Mouse (Mus musculus) heart, embryonic 12.5 days (tissue): ENCODE results near the gene Smarcd3. TPM values are rescaled to one million over a fixed set of nuclear protein-coding genes. Genes with fewer than 3 reads are reported as not detected.

Experiments
- ATAC-seq: fragments of 200-750 bp; cut with Nextera tagmentation; 2 replicates; pipeline ENCODE4 v1.8.0; 2017; ENCODE audit warnings: moderate TSS enrichment, moderate library complexity; ENCODE audit not compliant: insufficient number of reproducible peaks, low FRiP score
- H3K27ac ChIP-seq: fragments of 300-500 bp; sonication (generic); 2 replicates; pipeline ENCODE4 v1.5.1; 2016; ENCODE audit warnings: mild to moderate bottlenecking, moderate library complexity; ENCODE audit not compliant: poor library complexity, severe bottlenecking
- H3K27me3 ChIP-seq: fragments of 300-500 bp; sonication (generic); replicated peaks from 2 replicates; pipeline ENCODE4 v1.6.1; 2016; ENCODE audit warnings: mild to moderate bottlenecking, moderate library complexity
- H3K36me3 ChIP-seq: fragments of 300-500 bp; sonication (generic); 2 replicates; pipeline ENCODE4 v1.6.1; 2016; ENCODE audit warnings: mild to moderate bottlenecking, moderate library complexity
- H3K4me1 ChIP-seq: fragments of 300-500 bp; sonication (generic); replicated peaks from 2 replicates; pipeline ENCODE4 v1.6.1; 2016; ENCODE audit warnings: mild to moderate bottlenecking
- H3K4me2 ChIP-seq: fragments of 300-500 bp; sonication (generic); 2 replicates; pipeline ENCODE4 v1.6.1; 2016; ENCODE audit warnings: mild to moderate bottlenecking, moderate library complexity
- H3K4me3 ChIP-seq: fragments of 300-500 bp; sonication (generic); 2 replicates; pipeline ENCODE4 v1.5.1; 2016; ENCODE audit warnings: mild to moderate bottlenecking
- H3K9ac ChIP-seq: fragments of 300-500 bp; sonication (generic); 2 replicates; pipeline ENCODE4 v1.6.1; 2016; ENCODE audit warnings: mild to moderate bottlenecking, moderate library complexity
- H3K9me3 ChIP-seq: fragments of 300-500 bp; sonication (generic); replicated peaks from 2 replicates; pipeline ENCODE4 v1.6.1; 2016; ENCODE audit warnings: mild to moderate bottlenecking, moderate library complexity
- WGBS: fragments of 180-500 bp; shearing (Covaris S2); methylation state at CpG from one replicate; pipeline ENCODE4 v1.1.7; 2016; 5-methylcytosine and 5-hydroxymethylcytosine counted together
- polyA plus RNA-seq: library from polyadenylated mRNA; unstranded; fragments of >200 nt; fragmentation: Nextera tagmentation; extraction: Ambion mirVana; gene quantifications from 2 replicates; pipeline ENCODE4 v1.2.1, GENCODE M21; 2016

Gene Smarcd3
- polyA plus RNA-seq, 1 experiment from 2014 or later: 86.4 TPM

- H3K36me3 ChIP-seq: no peaks in the 10 kb centered on the region
- H3K9ac ChIP-seq: no peak overlapping the region
- 67% methylated on average over 8 of the region's 8 CpGs for WGBS
- no peak overlapping the region for H3K4me3 ChIP-seq
- H3K4me1 ChIP-seq: peaks cover 11% of the 10 kb centered on the region; the same call in 1 of the 2 replicates
- no peak overlapping the region for H3K27ac ChIP-seq
- no peaks in the 10 kb centered on the region for H3K9me3 ChIP-seq
- peaks cover 52% of the 10 kb centered on the region for H3K27me3 ChIP-seq
- ATAC-seq: no peak
- H3K4me2 ChIP-seq: no peak overlapping the region
Observed at GRCm38 (mm10) chr5:24620116-24620515, 4.1 kb downstream of the Smarcd3 start.

- H3K9ac ChIP-seq: no peak overlapping the region
- H3K27me3 ChIP-seq: peaks cover 51% of the 10 kb centered on the region
- peaks cover 3% of the 10 kb centered on the region; the same call in 1 of the 2 replicates for H3K4me1 ChIP-seq
- H3K4me2 ChIP-seq: no peak overlapping the region
- no peak overlapping the region for H3K27ac ChIP-seq
- H3K4me3 ChIP-seq: no peak overlapping the region
- ATAC-seq: no peak
- H3K36me3 ChIP-seq: no peaks in the 10 kb centered on the region
- H3K9me3 ChIP-seq: no peaks in the 10 kb centered on the region
- 78% methylated on average over 3 of the region's 3 CpGs for WGBS
Observed at GRCm38 (mm10) chr5:24618921-24619320, 5.3 kb downstream of the Smarcd3 start.

GRCm38 (mm10) chr5:24615097-24615496, 9.1 kb downstream of the Smarcd3 start:
- Histone ChIP-seq H3K4me3 (no peak overlapping the region), H3K36me3 (no peaks in the 10 kb centered on the region)
- 52% methylated on average over 6 of the region's 6 CpGs for WGBS

GRCm38 (mm10) chr5:24612302-24612649, 11.9 kb downstream of the Smarcd3 start:
- 0 out of 2 replicates have a peak, but pooled peaks have one; percentile 37 for ATAC-seq
- 75% methylated on average over 5 of the region's 5 CpGs for WGBS
- Histone ChIP-seq H3K9me3 (no peaks in the 10 kb centered on the region), H3K27me3 (peaks cover 4% of the 10 kb centered on the region; the same call in 1 of the 2 replicates), H3K9ac (no peak overlapping the region), H3K4me2 (no peak overlapping the region), H3K4me3 (no peak overlapping the region), H3K27ac (no peak overlapping the region), H3K4me1 (peaks cover 31% of the 10 kb centered on the region), H3K36me3 (no peaks in the 10 kb centered on the region)

More at GRCm38 (mm10) chr5:24615097-24615496, 9.1 kb downstream of the Smarcd3 start:
- no peaks in the 10 kb centered on the region for H3K9me3 ChIP-seq
- peaks cover 14% of the 10 kb centered on the region for H3K4me1 ChIP-seq
- peaks cover 12% of the 10 kb centered on the region; the same call in 1 of the 2 replicates for H3K27me3 ChIP-seq
- H3K4me2 ChIP-seq: no peak overlapping the region
- H3K27ac ChIP-seq: no peak overlapping the region
- ATAC-seq: no peak
- no peak overlapping the region for H3K9ac ChIP-seq

- ATAC-seq: 0 out of 2 replicates have a peak, but pooled peaks have one; percentile 15
- Histone ChIP-seq H3K4me3 (no peak overlapping the region), H3K36me3 (no peaks in the 10 kb centered on the region), H3K4me2 (no peak overlapping the region), H3K27me3 (peaks cover 7% of the 10 kb centered on the region; the same call in 1 of the 2 replicates), H3K27ac (no peak overlapping the region), H3K9me3 (no peaks in the 10 kb centered on the region), H3K9ac (no peak overlapping the region), H3K4me1 (peaks cover 34% of the 10 kb centered on the region)
- WGBS: 56% methylated on average over 7 of the region's 7 CpGs
Observed at GRCm38 (mm10) chr5:24611366-24612301, 12.6 kb downstream of the Smarcd3 start.

GRCm38 (mm10) chr5:24609388-24609787, 14.8 kb downstream of the Smarcd3 start:
- Histone ChIP-seq H3K4me1 (peaks cover 50% of the 10 kb centered on the region), H3K27me3 (peaks cover 8% of the 10 kb centered on the region; the same call in 1 of the 2 replicates), H3K4me2 (peak overlapping the region; percentile 11; the same call in 1 of the 2 replicates), H3K9me3 (no peaks in the 10 kb centered on the region), H3K36me3 (no peaks in the 10 kb centered on the region), H3K4me3 (no peak overlapping the region), H3K27ac (no peak overlapping the region), H3K9ac (no peak overlapping the region)
- no peak for ATAC-seq
- WGBS: 3% methylated on average over 5 of the region's 5 CpGs

- no peaks in the 10 kb centered on the region for H3K36me3 ChIP-seq
- H3K27ac ChIP-seq: peak overlapping the region; percentile 99; the same call in 1 of the 2 replicates
- H3K9ac ChIP-seq: peak overlapping the region; percentile 86
- peak overlapping the region; percentile 81 for H3K4me2 ChIP-seq
- ATAC-seq: no peak
- H3K27me3 ChIP-seq: peaks cover 5% of the 10 kb centered on the region; the same call in 1 of the 2 replicates
- peaks cover 58% of the 10 kb centered on the region for H3K4me1 ChIP-seq
- H3K4me3 ChIP-seq: 0 out of 2 replicates have a peak overlapping the region, but pooled peaks have one; percentile 75
- H3K9me3 ChIP-seq: no peaks in the 10 kb centered on the region
- 38% methylated on average over 14 of the region's 14 CpGs for WGBS
Observed at GRCm38 (mm10) chr5:24605980-24606665, 18.1 kb downstream of the Smarcd3 start.

GRCm38 (mm10) chr5:24605321-24605979, 18.8 kb downstream of the Smarcd3 start:
- H3K27ac ChIP-seq: peak overlapping the region; percentile 99
- H3K4me3 ChIP-seq: peak overlapping the region; percentile 75
- no peaks in the 10 kb centered on the region for H3K9me3 ChIP-seq
- no peaks in the 10 kb centered on the region for H3K36me3 ChIP-seq
- H3K27me3 ChIP-seq: peaks cover 5% of the 10 kb centered on the region; the same call in 1 of the 2 replicates
- H3K9ac ChIP-seq: peak overlapping the region; percentile 86
- no peak for ATAC-seq
- peak overlapping the region; percentile 81 for H3K4me2 ChIP-seq
- 14% methylated on average over 6 of the region's 6 CpGs for WGBS
- peaks cover 63% of the 10 kb centered on the region for H3K4me1 ChIP-seq

GRCm38 (mm10) chr5:24604656-24605100, 19.5 kb downstream of the Smarcd3 start:
- under 1% methylated on average over 46 of the region's 46 CpGs for WGBS
- peak overlapping the region; percentile 75 for H3K4me3 ChIP-seq

GRCm38 (mm10) chr5:24604080-24604655, 20.0 kb downstream of the Smarcd3 start:
- Histone ChIP-seq H3K27me3 (0 out of 2 replicates have a peak, but pooled peaks cover 5% of the 10 kb centered on the region), H3K9me3 (no peaks in the 10 kb centered on the region), H3K9ac (peak overlapping the region; percentile 86), H3K4me1 (peaks cover 65% of the 10 kb centered on the region), H3K4me3 (peak overlapping the region; percentile 75), H3K4me2 (peak overlapping the region; percentile 81), H3K36me3 (no peaks in the 10 kb centered on the region), H3K27ac (peak overlapping the region; percentile 99)
- WGBS: 14% methylated on average over 12 of the region's 12 CpGs
- no peak for ATAC-seq

More at GRCm38 (mm10) chr5:24604656-24605100, 19.5 kb downstream of the Smarcd3 start:
- H3K36me3 ChIP-seq: no peaks in the 10 kb centered on the region
- peak overlapping the region; percentile 86 for H3K9ac ChIP-seq
- no peaks in the 10 kb centered on the region for H3K9me3 ChIP-seq
- H3K4me2 ChIP-seq: peak overlapping the region; percentile 81
- H3K27me3 ChIP-seq: 0 out of 2 replicates have a peak, but pooled peaks cover 5% of the 10 kb centered on the region
- ATAC-seq: peak; percentile 76
- peak overlapping the region; percentile 99 for H3K27ac ChIP-seq
- peaks cover 65% of the 10 kb centered on the region for H3K4me1 ChIP-seq
